Mouse (Mus musculus) liver, adult 2 months (tissue): Measurements from ENCODE around the gene Wbp1l.

Source experiments
- CTCF ChIP-seq: fragments of 200-500 bp; IDR thresholded peaks from 2 replicates; pipeline ENCODE4 v1.5.1; 2011; ENCODE audit warnings: low read depth, low read length, control low read depth
- POLR2A ChIP-seq: fragments of 200-500 bp; IDR thresholded peaks from 2 replicates; pipeline ENCODE4 v1.6.1; 2011; ENCODE audit warnings: low read length, control low read depth; ENCODE audit not compliant: insufficient read depth; ENCODE audit errors: extremely low read depth

DNA sequence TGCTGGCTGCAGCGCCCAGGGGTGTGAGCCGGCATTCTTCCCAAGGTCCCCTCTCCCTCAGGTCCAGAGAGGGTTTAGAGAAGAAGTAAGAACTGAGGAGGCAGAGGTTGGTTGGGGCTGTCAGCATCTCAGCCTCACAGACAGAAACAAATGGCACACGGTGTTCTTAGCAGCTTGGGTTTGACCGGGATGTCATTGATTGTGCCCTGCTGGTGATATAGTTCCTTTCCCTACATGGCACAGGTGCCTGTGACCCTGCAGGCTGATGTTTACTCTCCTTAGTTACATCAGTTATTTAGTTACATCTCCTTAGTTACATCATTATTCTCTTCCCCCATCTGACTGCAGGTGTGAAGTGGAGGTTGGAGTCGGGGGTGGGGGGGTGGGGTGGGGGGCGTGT is 7.3 kb upstream of the Wbp1l start:
- TF ChIP-seq CTCF (no peak), POLR2A (no peak)
